Mouse (Mus musculus) CD4-positive helper T cell, adult 2 months (primary cell): ENCODE measurements around the gene Ddt.
"Not testable (repeated sequence)": the region's sequence is repeated elsewhere in the genome, so short reads cannot be mapped to it uniquely, and the experiment has no call there.

Source experiments
- DNase-seq: peaks from one replicate; pipeline ENCODE4 v3.0.0-alpha.2; 2012; ENCODE audit warnings: low read depth, missing footprints, low spot score

Ddt gene

DNA sequence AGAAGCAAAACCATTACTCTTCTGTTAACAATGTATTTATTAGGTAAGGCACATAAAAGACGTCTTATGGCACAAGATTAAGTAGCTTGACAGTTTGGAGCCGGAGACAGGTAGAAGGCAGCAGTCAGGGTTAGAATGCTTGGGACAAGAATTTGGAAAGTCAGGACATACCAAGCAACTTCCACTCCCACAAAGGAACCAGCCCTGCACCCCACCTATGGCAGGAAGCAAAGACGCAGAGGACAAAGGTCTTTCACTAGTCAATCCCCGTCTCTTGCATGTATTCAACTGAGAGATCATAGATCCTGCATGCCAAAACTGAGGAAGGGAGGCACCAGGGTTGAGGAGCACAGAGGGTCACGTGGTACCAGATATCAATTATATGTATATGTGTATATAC lies 888 bp upstream of the Ddt start:
- DNase-seq = no peak

DNA sequence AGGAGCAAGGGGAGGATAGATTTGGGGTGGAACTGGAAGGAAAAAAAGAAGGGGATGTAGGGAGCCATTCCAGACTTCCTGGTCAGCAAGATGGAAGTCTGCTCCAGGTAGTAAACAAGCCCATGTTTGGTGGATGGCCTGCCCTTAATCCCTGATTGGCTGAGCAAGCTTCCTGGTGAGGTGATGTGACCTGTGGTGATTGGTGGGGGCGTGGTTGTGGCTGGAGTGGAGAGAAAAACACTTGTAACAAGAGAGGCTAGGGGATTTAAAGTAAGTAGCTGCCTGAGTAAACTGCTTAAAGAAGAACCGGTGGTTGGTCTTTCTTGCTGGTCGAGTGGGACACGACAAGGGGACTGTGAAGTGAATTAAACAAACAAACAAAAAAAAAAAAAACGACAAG lies 5.5 kb downstream of the Ddt start:
- DNase-seq = not testable (repeated sequence)

DNA sequence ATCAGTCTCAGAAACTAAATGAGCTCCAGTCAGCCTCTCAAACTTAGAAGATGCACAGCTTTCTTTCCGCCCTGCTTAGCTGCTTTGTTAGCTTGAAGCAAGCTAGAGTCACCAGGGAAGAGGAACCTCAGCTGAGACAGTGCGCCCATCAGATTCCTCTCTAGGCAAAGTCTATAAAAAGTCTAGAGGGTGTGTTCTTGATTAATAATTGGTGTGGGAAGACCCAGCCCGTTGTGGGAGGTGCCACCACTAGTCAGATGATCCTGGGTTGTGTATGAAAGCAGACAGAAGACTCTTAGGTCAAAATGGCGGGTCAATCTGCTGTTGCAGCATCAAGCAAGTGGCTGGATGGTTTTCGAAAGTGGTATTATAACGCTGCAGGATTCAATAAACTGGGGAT lies 6.4 kb downstream of the Ddt start:
- no peak for DNase-seq

DNA sequence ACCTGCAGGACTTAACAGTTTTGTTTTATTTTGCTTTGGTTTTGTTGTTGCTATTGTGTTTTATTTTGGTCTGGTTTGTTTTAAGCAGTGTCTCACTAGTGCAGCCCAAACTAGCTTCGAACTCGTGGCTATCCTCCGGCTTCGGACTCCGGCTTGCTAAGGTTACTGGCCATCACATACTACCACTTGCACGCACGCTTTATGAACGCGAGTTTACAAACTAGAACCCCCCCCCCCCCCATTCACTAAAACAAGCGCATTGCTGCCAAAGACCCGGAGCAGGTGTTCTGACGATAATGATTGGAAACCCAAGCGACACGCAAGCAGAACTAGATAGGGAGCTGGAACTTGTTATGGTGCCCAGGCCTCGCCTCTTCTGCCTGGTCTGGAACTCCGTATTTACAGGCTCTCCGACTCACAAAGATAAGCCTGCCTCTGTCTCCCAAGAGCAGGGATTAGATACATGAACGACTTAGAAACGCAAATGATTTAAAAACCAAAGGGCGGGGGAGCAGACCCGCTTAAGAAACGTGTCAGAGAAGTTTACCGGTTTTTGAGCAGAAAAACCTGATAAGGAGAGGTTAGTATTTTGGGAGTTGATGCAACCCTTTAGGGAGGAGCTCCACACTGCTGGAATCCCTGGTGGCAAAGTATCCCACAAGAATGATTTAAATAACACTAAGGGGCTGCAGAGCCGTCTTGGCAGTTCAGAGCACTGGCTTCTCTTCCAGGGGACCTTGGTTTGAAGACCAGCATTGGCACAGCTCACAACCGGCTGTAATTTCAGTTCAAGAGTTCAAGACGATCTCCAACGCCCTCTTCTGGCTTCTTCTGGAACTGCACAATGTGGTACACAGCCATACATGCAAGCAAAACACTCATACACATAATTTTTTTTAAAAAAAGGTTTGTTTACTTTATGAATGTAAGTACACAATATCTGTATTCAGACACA lies 8.4 kb downstream of the Ddt start:
- DNase-seq = peak; percentile 89

GRCm38 (mm10) chr10:75763682-75764518 lies 9.3 kb downstream of the Ddt start, which contains the start of gene Cabin1:
Cabin1 (minus strand) TSS chr10:75764341.
- peak; percentile 99 for DNase-seq

- no peak for DNase-seq
Observed at GRCm38 (mm10) chr10:75762413-75762812, 10.8 kb downstream of the Ddt start.

GRCm38 (mm10) chr10:75760311-75760710 lies 12.9 kb downstream of the Ddt start:
- DNase-seq = peak; percentile 34

DNA sequence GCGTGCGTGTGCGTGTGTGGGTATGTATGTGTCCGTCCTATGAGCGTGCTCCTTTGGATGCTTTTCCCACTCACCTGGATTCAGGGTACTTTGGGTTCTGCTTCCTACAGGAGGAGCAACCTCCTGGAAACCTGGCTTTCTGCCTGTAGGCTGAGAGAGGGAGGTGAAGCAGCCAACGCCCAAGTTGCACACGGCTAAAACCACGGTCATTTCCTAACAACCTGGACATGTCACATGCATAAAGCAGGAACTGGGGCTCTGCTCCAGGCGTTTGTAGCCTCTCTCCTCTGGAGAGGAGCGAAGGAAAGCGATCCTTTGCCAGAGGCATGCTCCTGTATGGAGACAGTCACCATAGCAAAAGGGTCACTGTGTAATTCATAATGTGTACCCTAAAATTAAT lies 16.5 kb downstream of the Ddt start:
- no peak for DNase-seq

DNA sequence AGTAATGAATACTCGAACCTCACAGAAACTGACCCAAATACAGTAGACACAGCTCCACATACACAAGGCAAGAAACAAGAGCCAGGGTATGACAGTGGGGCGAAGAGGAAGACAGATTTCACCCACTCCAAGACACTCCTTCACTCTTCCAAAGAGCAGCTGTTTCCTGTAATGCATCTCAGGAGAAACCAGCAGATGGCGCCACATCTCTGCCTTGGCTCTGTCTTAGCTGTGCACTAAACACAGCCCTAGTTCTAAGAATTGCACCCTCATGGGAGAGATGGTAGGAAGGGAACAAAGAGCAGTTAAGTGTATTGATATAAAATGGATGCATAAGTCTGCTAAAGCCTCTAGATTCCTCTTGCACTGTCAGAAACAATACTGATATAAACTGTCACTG lies 29.2 kb downstream of the Ddt start:
- peak; percentile 79 for DNase-seq

DNA sequence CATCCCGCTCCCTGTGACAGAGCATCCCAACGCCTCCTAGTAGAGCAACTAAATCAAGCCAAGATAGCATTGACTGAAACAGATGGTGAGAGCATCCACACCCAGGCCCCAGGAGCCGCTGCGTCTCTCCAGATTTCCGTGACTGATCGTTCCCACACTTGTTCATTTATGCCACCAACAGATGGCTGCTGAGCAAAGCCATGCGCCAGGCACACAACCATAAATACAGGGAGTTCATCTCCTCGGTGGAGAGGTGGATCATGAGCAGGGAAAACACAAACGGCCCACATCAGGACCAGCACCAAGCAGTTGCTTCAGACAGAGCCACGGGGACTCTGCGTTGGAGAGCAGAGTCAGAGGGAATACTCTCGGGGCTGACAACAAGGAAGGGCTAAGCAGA lies 29.8 kb downstream of the Ddt start:
- DNase-seq = no peak

- no peak for DNase-seq
Observed at GRCm38 (mm10) chr10:75740866-75741265, 32.3 kb downstream of the Ddt start.

DNA sequence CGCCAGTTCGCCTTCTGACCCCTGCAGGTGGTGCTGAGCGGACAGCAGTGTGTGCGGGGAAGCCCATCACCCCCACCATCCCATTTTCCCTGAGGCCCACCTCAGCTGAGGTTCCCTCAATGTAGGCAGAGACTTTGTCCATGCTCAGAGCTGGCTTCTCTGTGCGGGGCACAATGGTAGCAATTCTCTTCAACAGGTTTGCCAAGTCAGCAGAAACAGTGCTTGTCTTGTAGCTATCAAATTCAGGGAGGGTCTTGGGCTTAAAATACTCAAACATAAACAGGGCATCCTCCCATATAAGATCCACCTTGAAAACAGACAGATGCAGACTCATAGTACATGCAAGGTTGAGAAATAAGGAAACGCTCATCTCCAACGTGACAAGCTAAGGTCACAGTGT lies 47.8 kb downstream of the Ddt start:
- no peak for DNase-seq
